Mouse (Mus musculus) ES-Bruce4 (cell line): ENCODE measurements around the gene Fxn.

ENCODE experiments used
- CTCF ChIP-seq: IDR thresholded peaks from one replicate; pipeline ENCODE4 v1.8.1; 2011; ENCODE audit warnings: low read depth, low read length
- EP300 ChIP-seq: IDR thresholded peaks from 2 replicates; pipeline ENCODE4 v1.6.1; 2011; ENCODE audit warnings: low read depth, low read length; ENCODE audit not compliant: insufficient read depth
- POLR2A ChIP-seq: IDR thresholded peaks from one replicate; pipeline ENCODE4 v1.8.1; 2011; ENCODE audit warnings: low read length; ENCODE audit not compliant: insufficient read depth

DNA sequence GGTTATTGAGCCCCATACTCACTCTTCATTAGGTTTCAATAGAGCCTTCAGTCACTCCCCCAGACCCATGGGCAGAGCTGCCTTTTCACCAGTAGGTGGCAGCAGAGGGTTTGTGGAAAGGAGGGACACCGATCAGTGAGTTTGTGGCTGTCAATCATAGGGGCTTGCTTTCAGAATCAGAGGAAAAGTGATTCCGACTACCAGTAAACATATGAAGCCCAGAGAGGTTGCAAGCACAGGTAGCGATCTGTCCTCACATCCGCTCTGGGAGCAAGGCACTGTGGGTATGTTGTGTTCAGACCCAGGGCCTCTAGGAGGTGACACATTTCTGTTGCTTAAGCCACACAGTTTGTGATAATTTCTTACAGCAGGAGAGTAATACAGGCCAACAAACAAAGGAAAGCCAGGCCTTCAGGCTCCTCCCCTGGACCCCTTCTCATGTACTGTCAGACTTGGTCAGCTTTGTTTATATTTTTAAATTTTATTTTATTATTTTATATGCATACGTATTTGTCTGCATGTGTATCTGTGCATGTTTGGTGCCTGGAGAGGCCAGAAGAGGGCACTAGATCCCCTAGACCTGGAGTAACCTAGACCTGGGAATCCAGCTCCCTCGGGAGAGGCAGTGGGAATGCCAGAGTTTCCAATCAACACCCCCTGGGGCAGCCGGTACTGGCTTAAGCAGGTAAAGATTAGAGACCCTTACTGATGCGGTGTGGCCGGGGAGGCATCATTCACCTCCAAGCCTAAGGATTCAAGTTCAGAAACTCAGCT is 20.8 kb upstream of the Fxn start:
- TF ChIP-seq CTCF, result peak; percentile 87
- no peak for TF ChIP-seq POLR2A
- no peak for TF ChIP-seq EP300
